Mouse (Mus musculus) MEL (cell line): ENCODE results near the gene Mtmr1. TPM values are rescaled to one million over a fixed set of nuclear protein-coding genes. Genes with fewer than 3 reads are reported as not detected.

Experiments used
- DNase-seq: peaks from one replicate; pipeline ENCODE4 v3.0.0; 2011; ENCODE audit warnings: low read depth, low spot score
- H3K27ac ChIP-seq: 2 replicates; pipeline ENCODE4 v1.5.1; 2012; ENCODE audit warnings: low read depth, mild to moderate bottlenecking, control low read depth, low read length, moderate library complexity; ENCODE audit not compliant: control insufficient read depth
- H3K27me3 ChIP-seq, 2 experiments: fragments of 150-350 bp in 1 of 2; sonication (generic) in 1 of 2; 2 replicates each; pipeline ENCODE4 v1.6.1; 2012; ENCODE audit warnings: low read length in 2 of 2, mild to moderate bottlenecking in 2 of 2, improper control_type of control experiment in 1 of 2, moderate library complexity in 1 of 2; ENCODE audit not compliant: insufficient read depth in 2 of 2, control insufficient read depth in 1 of 2
- H3K36me3 ChIP-seq, 2 experiments: 2 replicates each; pipeline ENCODE4 v1.6.1; 2012 to 2014; ENCODE audit warnings: low read length in 2 of 2, improper control_type of control experiment in 1 of 2, inconsistent platforms in 1 of 2, mild to moderate bottlenecking in 1 of 2; ENCODE audit not compliant: insufficient read depth in 2 of 2, control insufficient read depth in 1 of 2
- H3K4me1 ChIP-seq, 2 experiments: fragments of 150-350 bp in 1 of 2; sonication (generic) in 1 of 2; 2 replicates each; pipeline ENCODE4 v1.6.1; 2012; ENCODE audit warnings: low read length in 2 of 2, improper control_type of control experiment in 1 of 2, mild to moderate bottlenecking in 1 of 2; ENCODE audit not compliant: insufficient read depth in 2 of 2, control insufficient read depth in 1 of 2
- H3K4me3 ChIP-seq, 2 experiments: fragments of 150-350 bp in 1 of 2; sonication (generic) in 1 of 2; 2 replicates each; pipeline ENCODE4 v1.5.1; 2012; ENCODE audit warnings: low read depth in 2 of 2, low read length in 2 of 2, mild to moderate bottlenecking in 2 of 2, moderate library complexity in 2 of 2, control low read depth in 1 of 2, improper control_type of control experiment in 1 of 2; ENCODE audit not compliant: control insufficient read depth in 1 of 2, insufficient read depth in 1 of 2
- H3K79me2 ChIP-seq: 2 replicates; pipeline ENCODE4 v1.6.1; 2012; ENCODE audit warnings: mild to moderate bottlenecking, low read length, moderate library complexity; ENCODE audit not compliant: control insufficient read depth, poor library complexity, insufficient read depth
- H3K9ac ChIP-seq: 2 replicates; pipeline ENCODE4 v1.6.1; 2012; ENCODE audit warnings: low read depth, mild to moderate bottlenecking, control low read depth, low read length, moderate library complexity; ENCODE audit not compliant: control insufficient read depth, poor library complexity, severe bottlenecking
- H3K9me3 ChIP-seq: fragments of 150-350 bp; sonication (generic); replicated peaks from 2 replicates; pipeline ENCODE4 v1.6.1; 2012; ENCODE audit warnings: mild to moderate bottlenecking, low read length, improper control_type of control experiment, moderate library complexity; ENCODE audit not compliant: insufficient read depth
- CTCF ChIP-seq, 3 experiments: IDR thresholded peaks in 2 of 3; conservative IDR thresholded peaks in 1 of 3; 2 replicates each; pipeline ENCODE4 v1.5.1; 2011 to 2012; ENCODE audit warnings: low read length in 3 of 3, low read depth in 2 of 3, mild to moderate bottlenecking in 2 of 3, improper control_type of control experiment in 1 of 3, inconsistent platforms in 1 of 3, mixed read lengths in 1 of 3, moderate library complexity in 1 of 3; ENCODE audit not compliant: control insufficient read depth in 1 of 3, insufficient read depth in 1 of 3, poor library complexity in 1 of 3, severe bottlenecking in 1 of 3
- E2F4 ChIP-seq: IDR thresholded peaks from 2 replicates; pipeline ENCODE4 v1.6.1; 2011; ENCODE audit warnings: low read depth, low read length, improper control_type of control experiment, borderline replicate concordance
- EP300 ChIP-seq, 2 experiments: IDR thresholded peaks; 2 replicates each; pipeline ENCODE4 v1.6.1; 2011; ENCODE audit warnings: improper control_type of control experiment in 2 of 2, low read length in 2 of 2, low read depth in 1 of 2, mild to moderate bottlenecking in 1 of 2
- JUND ChIP-seq: IDR thresholded peaks from 2 replicates; pipeline ENCODE4 v1.6.1; 2011; ENCODE audit warnings: low read depth, mild to moderate bottlenecking, improper control_type of control experiment, low read length
- KAT2A ChIP-seq: conservative IDR thresholded peaks from 2 replicates; pipeline ENCODE4 v1.6.1; 2012; ENCODE audit warnings: low read depth, low read length, improper control_type of control experiment, inconsistent platforms
- MAFK ChIP-seq: IDR thresholded peaks from 2 replicates; pipeline ENCODE4 v1.6.1; 2011; ENCODE audit warnings: low read depth, mild to moderate bottlenecking, low read length, improper control_type of control experiment, borderline replicate concordance
- MAX ChIP-seq: IDR thresholded peaks from 2 replicates; pipeline ENCODE4 v1.6.1; 2011; ENCODE audit warnings: low read length, improper control_type of control experiment
- MEF2A ChIP-seq: IDR thresholded peaks from 2 replicates; pipeline ENCODE4 v1.6.1; 2014; ENCODE audit warnings: low read depth, mild to moderate bottlenecking, inconsistent platforms, low read length, improper control_type of control experiment; ENCODE audit not compliant: poor library complexity, insufficient replicate concordance, severe bottlenecking; ENCODE audit errors: extremely low read depth
- MXI1 ChIP-seq: IDR thresholded peaks from 2 replicates; pipeline ENCODE4 v1.6.1; 2011; ENCODE audit warnings: mild to moderate bottlenecking, low read depth, low read length, improper control_type of control experiment
- MYB ChIP-seq: IDR thresholded peaks from 2 replicates; pipeline ENCODE4 v1.6.1; 2011; ENCODE audit warnings: mild to moderate bottlenecking, low read depth, low read length, improper control_type of control experiment
- MYC ChIP-seq: IDR thresholded peaks from 2 replicates; pipeline ENCODE4 v1.6.1; 2011; ENCODE audit warnings: low read depth, mild to moderate bottlenecking, low read length, improper control_type of control experiment, moderate library complexity
- SIN3A ChIP-seq: IDR thresholded peaks from 2 replicates; pipeline ENCODE4 v1.6.1; 2012; ENCODE audit warnings: low read length, improper control_type of control experiment, inconsistent platforms
- TAL1 ChIP-seq: IDR thresholded peaks from 2 replicates; pipeline ENCODE4 v1.6.1; 2012; ENCODE audit warnings: mild to moderate bottlenecking, inconsistent platforms, low read length, moderate library complexity, mixed read lengths
- TBP ChIP-seq: IDR thresholded peaks from 2 replicates; pipeline ENCODE4 v1.8.0; 2011; ENCODE audit warnings: low read depth, low read length, improper control_type of control experiment
- USF2 ChIP-seq, 2 experiments: IDR thresholded peaks; 2 replicates each; pipeline ENCODE4 v1.6.1; 2011 to 2012; ENCODE audit warnings: improper control_type of control experiment in 2 of 2, low read length in 2 of 2, borderline replicate concordance in 1 of 2, inconsistent platforms in 1 of 2, low read depth in 1 of 2, mild to moderate bottlenecking in 1 of 2; ENCODE audit not compliant: insufficient read depth in 1 of 2
- ZKSCAN1 ChIP-seq: IDR thresholded peaks from 2 replicates; pipeline ENCODE4 v1.6.1; 2012; ENCODE audit warnings: low read depth, mild to moderate bottlenecking, inconsistent platforms, low read length, improper control_type of control experiment, moderate library complexity
- ZMIZ1 ChIP-seq: IDR thresholded peaks from 2 replicates; pipeline ENCODE4 v1.6.1; 2012; ENCODE audit warnings: low read depth, mild to moderate bottlenecking, inconsistent platforms, low read length, improper control_type of control experiment, moderate library complexity
- polyA plus RNA-seq, 2 experiments: library from polyadenylated mRNA; stranded (reverse) in 1 of 2; unstranded in 1 of 2; fragments of >175 nt in 1 of 2; fragments of >200 nt in 1 of 2; gene quantifications; 2 replicates each; pipeline versions ENCODE4 v1.2.1 to v1.2.4; 2012; ENCODE audit warnings: low replicate concordance in 2 of 2, low read depth in 1 of 2; ENCODE audit not compliant: insufficient read length in 2 of 2, insufficient read depth in 1 of 2, missing spikeins in 1 of 2
- total RNA-seq: library from RNA; depleted of rRNA; stranded (reverse); fragments of 300-350 nt; gene quantifications from 2 replicates; pipeline ENCODE4 v1.2.3, GENCODE M21; 2012

Mtmr1 gene
- total and polyA plus RNA-seq, 3 experiments: 14.8 to 19.4 TPM; not detected in 1

DNA sequence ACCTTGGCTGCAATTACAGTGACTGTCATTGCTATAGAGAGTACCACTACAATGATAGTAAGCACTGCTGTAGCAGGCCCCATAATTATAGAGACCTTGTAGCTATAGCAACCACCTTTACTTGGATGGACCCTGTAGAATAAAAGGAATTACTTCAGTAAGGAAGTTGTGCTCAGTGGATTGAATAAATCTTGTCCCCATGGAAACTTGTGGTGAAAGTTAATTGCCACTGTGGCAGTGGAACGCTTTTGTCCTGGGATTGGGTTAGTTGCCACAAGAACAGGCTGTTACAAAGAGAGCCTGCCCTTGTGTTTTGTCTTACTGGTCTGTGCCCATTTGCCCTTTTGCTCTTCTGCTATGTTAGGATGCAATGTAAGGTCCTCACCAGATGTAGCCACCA, 69.9 kb downstream of the Mtmr1 start:
- Histone ChIP-seq H3K9ac (no peak overlapping the region), H3K4me3 (no peak overlapping the region), H3K27me3 (no peaks in the 10 kb centered on the region), H3K79me2 (no peaks in the 10 kb centered on the region), H3K9me3 (no peaks in the 10 kb centered on the region), H3K4me1 (peaks cover 0 to 7% of the 10 kb centered on the region in 2 experiments; a peak in 3 of 4 replicates), H3K36me3 (peaks cover 0 to 12% of the 10 kb centered on the region in 2 experiments; a peak in 2 of 4 replicates), H3K27ac (no peak overlapping the region)
- no peak for DNase-seq
- TF ChIP-seq MAX (no peak), MYB (no peak), TAL1 (no peak)

DNA sequence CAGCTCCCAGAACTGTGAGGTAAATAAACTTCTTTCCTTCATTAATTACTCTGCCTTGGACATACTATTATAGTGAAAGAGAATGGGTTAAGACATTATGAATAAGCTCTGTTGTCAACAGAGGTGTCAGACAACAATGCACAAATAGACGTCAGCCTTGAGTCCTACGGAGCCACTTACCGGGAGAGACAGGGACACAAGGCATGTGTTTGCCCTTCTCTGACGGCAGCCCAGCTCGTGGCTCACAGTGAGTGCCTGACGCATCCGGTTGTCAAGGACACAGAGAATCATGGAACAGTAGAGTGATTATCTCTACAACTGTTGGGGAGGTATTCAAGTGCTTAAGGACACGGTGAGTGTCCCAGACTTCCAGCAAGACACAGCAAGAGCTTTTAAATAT, 70.3 kb downstream of the Mtmr1 start:
- H3K36me3 ChIP-seq: peaks cover 0 to 12% of the 10 kb centered on the region in 2 experiments; a peak in 2 of 4 replicates
- TF ChIP-seq CTCF (IDR thresholded peaks at IDR 0.05 in 2 of 3, conservative IDR thresholded peaks at IDR 0.05 in 1 of 3; ENCODE audit: control insufficient read depth in 1 of 3, insufficient read depth in 1 of 3, low read depth in 2 of 3, low read length in 3 of 3, poor library complexity in 1 of 3, severe bottlenecking in 1 of 3) (no peak), ZMIZ1 (no peak), TBP (no peak), ZKSCAN1 (no peak), MAFK (no peak), USF2 (IDR thresholded peaks at IDR 0.05; ENCODE audit: borderline replicate concordance in 1 of 2, insufficient read depth in 1 of 2, low read depth in 1 of 2, low read length in 2 of 2) (no peak), KAT2A (no peak), MEF2A (no peak), SIN3A (no peak), JUND (no peak), EP300 (IDR thresholded peaks at IDR 0.05; ENCODE audit: low read depth in 1 of 2, low read length in 2 of 2) (no peak), MXI1 (no peak), E2F4 (no peak), MYC (no peak)
- H3K27me3 ChIP-seq: no peaks in the 10 kb centered on the region
- peaks cover 0 to 7% of the 10 kb centered on the region in 2 experiments; a peak in 3 of 4 replicates for H3K4me1 ChIP-seq
- no peaks in the 10 kb centered on the region for H3K9me3 ChIP-seq
- DNase-seq: no peak
- H3K4me3 ChIP-seq: no peak overlapping the region
- no peaks in the 10 kb centered on the region for H3K79me2 ChIP-seq
- H3K27ac ChIP-seq: no peak overlapping the region
- no peak overlapping the region for H3K9ac ChIP-seq
